Mouse (Mus musculus) megakaryocyte, embryonic 14.5 days (primary cell): ENCODE data around the gene Pou2f1.

Source experiments
- FLI1 ChIP-seq: IDR thresholded peaks from 2 replicates; pipeline ENCODE4 v1.6.1; 2012; ENCODE audit warnings: low read length, inconsistent platforms, mixed read lengths
- GATA1 ChIP-seq: IDR thresholded peaks from 3 replicates; pipeline ENCODE4 v1.6.1; 2012; ENCODE audit warnings: mixed read lengths, low read length, inconsistent platforms, borderline replicate concordance

DNA sequence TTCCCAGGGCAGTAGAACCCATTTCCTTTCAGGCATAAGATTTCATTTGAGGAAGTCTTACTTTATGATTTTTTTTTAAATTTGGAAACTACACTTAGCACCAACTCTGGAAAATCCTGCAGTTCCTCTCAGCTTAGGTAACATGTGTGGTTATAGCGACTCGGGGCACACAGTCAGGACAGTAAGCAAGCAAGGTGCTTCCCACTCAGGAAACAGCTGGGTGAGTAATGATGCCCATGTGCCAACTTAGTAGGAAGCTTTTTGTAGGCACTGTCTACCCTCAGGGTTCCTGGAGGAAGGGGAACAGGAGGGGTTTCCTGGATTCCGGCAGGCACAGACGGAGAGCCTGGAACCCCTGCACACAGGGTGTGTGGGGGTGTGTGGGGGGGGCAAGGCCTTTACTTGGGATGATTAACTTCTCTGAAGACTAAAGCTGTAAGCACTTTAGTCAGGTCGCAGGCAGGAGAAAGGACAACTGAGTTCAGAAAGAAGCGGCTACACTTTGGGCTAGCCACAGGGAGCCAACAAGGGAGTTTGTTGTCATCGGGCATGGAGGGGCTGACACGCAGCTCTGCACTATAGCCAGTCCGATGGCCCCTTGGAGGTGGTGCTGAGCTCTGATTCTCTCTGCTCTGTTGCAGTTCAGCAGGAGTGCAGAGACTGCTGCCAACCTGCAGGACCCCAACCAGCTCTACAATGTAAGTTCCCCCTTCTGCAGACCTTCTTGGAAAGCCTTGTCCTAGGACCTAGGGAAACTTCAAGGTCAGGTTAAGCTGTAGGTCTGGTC lies 146.5 kb downstream of the Pou2f1 start:
- TF ChIP-seq GATA1 (no peak), FLI1 (no peak)
